Mouse (Mus musculus): ENCODE measurements around the gene Spaca6. TPM values are rescaled to one million over a fixed set of nuclear protein-coding genes. Genes with fewer than 3 reads are reported as not detected.
"Not testable (repeated sequence)": the region's sequence is repeated elsewhere in the genome, so short reads cannot be mapped to it uniquely, and the experiment has no call there.

Gene Spaca6
- total RNA-seq, 2 experiments from 2014 or later, result 81.6 to 81.8 TPM

GRCm38 (mm10) chr17:17843534-17844261 lies 16.7 kb downstream of the Spaca6 start:
- DNase-seq (ENCODE audit: low spot score in 2 of 2), result no peak

GRCm38 (mm10) chr17:17844606-17845005 lies 17.6 kb downstream of the Spaca6 start:
- DNase-seq (ENCODE audit: low spot score in 2 of 2), result not testable (repeated sequence)

- DNase-seq (ENCODE audit: low spot score in 2 of 2), result peak in 1 of 2 experiments; percentile 37
These were observed 18.4 kb downstream of the Spaca6 start for GRCm38 (mm10) chr17:17845187-17846027.

DNA sequence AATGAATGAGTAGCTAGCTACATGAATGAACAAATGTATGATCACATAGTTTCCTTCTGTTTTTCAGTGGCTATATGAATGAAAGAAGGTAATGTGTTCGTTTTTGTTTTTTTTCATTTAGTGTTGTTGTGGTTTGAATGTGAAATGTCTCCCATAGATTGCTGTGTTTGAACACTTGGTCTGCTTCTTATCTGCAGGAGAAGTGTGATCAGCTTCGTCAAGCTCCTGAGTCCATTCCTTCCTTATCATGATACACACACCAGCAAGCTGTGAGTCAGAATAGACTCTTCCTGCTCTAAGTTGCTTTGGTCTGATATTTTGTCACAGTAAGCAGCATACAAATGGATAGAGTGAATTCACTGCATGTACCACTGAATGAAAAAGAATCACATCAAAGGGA lies 22.0 kb downstream of the Spaca6 start:
- DNase-seq (ENCODE audit: low spot score in 2 of 2), result no peak

GRCm38 (mm10) chr17:17849906-17850712 lies 23.2 kb downstream of the Spaca6 start:
- no peak for DNase-seq (ENCODE audit: low spot score in 2 of 2)

- DNase-seq (ENCODE audit: low spot score in 2 of 2), result no peak
These were observed 28.3 kb downstream of the Spaca6 start, which contains the start of gene Has1 for GRCm38 (mm10) chr17:17855064-17855838. TSS of gene Has1 (minus strand) at chr17:17855205.

- no peak for DNase-seq (ENCODE audit: low spot score in 2 of 2)
These were observed 29.7 kb downstream of the Spaca6 start for GRCm38 (mm10) chr17:17856612-17857011.

DNA sequence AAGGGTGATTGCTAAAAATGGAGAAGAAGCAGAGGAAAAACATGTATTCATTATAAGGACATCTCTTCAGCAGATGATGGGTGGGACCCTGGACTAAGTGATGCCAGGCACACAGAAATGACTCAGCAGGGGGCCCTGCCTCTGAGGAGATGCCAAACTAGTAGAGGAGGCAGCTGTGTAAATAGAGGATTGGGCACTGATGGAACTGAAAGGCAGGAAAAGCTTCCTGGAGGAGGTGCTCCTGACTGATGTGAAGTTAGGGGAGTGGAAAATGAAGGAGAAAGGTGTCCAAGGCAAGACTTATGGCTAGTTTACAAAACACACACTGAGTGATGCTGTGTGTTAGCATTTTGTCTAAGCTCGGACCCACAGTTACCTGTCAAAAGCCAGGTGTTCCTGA lies 30.5 kb downstream of the Spaca6 start:
- no peak for DNase-seq (ENCODE audit: low spot score in 2 of 2)

DNA sequence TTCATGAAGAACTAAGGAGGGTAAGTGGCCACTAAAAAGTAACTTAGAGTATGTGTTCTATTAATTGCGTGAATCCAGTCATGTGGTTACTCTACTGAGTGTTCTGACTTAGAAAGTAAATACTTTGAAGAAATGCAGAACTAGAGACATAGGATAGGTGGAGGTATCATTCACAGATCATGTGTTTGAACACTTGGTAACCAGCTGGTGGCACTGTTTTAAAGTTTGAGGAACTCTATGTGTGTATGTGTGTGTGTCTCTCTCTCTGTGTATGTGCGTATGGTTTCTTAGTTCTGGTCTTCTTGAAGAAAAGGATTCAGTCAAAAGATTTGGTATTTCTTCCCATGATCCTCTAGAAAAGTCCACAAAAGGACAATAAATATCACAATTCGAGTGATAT lies 33.2 kb downstream of the Spaca6 start:
- no peak for DNase-seq (ENCODE audit: low spot score in 2 of 2)

GRCm38 (mm10) chr17:17862360-17862759 lies 35.4 kb downstream of the Spaca6 start:
- no peak for DNase-seq (ENCODE audit: low spot score in 2 of 2)

DNA sequence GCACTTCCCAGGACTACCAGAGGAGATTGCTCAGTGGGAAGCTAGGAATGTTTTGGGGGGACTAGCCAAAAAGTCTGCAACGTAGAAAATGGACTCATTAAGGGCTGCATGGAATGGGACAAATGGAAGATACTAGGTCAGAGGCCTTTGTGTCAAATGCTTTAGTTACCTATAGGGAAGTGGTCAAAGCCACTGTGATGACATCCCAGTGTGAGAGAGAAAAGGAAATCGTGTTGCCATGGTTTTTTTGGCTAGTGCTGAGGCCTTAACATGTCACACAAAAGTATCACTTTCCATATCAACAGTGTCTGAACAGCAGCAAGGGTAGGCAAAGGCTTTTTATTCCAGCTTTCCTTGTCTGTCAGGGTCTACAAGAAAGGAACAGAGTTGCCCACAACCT lies 38.2 kb downstream of the Spaca6 start:
- no peak for DNase-seq (ENCODE audit: low spot score in 2 of 2)

DNA sequence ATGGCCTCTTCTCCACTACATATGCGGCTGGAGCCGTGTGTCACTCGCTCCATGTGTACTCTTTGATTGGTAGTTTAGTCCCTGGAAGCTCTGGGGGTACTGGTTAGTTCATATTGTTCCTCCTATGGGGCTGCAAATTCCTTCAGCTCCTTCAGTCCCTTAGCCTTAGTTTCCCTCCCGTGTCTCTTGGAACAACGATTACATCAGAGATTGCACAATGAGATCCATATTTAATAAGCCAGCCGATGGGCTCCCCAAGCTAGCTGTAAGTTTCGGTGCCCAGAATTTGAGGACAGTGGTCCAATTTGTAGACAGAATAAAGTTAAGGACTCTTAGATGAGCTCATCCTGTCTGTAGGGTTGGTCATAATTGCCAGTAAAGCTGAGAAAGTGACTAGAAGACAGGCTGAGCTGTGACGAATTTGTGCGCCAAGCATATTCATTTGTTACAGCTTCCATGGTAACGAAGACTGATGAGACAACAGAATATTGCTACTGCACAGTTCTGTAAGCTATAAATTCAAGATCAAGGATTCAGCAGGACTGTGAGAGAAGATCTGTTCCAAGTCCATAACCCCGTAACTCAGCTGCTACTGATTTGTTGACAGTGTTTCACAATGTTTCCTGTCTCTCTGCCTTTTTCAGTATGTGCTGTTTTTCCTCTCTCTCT lies 40.0 kb downstream of the Spaca6 start:
- DNase-seq (ENCODE audit: low spot score in 2 of 2), result no peak

DNA sequence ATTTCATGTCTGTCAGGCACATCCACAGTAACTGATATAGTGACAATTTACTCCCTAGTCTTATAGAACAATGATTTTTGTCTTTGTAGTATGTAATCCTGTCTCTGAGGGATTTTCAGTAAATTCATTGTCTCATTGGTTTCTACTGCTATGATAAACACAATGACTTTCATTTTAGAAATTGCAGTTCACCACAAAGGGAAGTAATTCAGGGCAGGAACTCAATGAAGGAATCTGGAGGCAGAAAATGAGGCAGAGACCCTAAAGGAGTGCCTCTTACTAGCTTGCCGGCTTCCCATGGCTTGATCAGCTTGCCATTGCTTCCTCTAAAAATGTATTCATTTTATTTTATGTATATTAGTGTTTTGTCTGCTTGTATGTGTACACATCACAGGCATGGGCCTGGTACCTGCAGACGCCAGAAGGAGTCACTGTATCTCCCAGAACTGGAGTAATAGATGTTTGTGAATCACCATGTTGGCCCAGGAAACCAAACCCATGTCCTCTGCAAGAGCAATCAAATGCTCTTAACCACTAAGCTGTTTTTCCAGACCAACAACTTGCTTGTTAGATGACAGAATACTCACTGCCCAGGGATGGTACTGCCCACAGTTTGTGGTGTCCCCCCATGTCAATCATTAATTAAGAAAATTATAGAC lies 44.1 kb downstream of the Spaca6 start:
- DNase-seq (ENCODE audit: low spot score in 2 of 2), result no peak

GRCm38 (mm10) chr17:17871697-17872096 lies 44.7 kb downstream of the Spaca6 start:
- no peak for DNase-seq (ENCODE audit: low spot score in 2 of 2)

DNA sequence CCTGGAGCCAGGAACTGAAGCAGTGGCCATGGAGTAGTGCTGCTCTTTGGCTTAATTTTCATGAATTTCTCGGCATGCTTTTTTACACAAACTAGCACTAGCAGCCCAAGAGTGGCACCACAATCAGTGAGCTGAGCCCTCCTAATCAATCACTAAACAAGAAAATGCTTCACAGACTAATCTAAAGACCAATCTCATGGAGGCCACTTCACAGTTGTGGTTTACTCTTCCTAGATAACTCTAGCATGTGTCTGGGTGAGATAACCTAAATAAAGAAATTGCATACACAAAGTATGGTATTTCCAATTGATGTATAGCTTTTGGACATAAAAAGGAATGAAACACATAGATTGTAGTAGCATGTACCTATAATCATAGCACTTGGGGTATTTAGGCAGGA lies 52.4 kb downstream of the Spaca6 start:
- DNase-seq (ENCODE audit: low spot score in 2 of 2), result no peak

- DNase-seq (ENCODE audit: low spot score in 2 of 2), result no peak
These were observed 55.7 kb downstream of the Spaca6 start for GRCm38 (mm10) chr17:17882672-17883071.

GRCm38 (mm10) chr17:17883840-17884239 lies 56.9 kb downstream of the Spaca6 start, which contains the start of gene Fpr1:
TSS of gene Fpr1 (minus strand) at chr17:17883940.
- DNase-seq (ENCODE audit: low spot score in 2 of 2), result no peak

GRCm38 (mm10) chr17:17887774-17888248 lies 60.9 kb downstream of the Spaca6 start, which contains the start of the genes Fpr2 and Fpr3:
TSS of gene Fpr2 (plus strand) at chr17:17887824.
TSS of gene Fpr3 (plus strand) at chr17:17887852.
- no peak for DNase-seq (ENCODE audit: low spot score in 2 of 2)

- DNase-seq (ENCODE audit: low spot score in 2 of 2), result no peak
These were observed 62.9 kb downstream of the Spaca6 start for GRCm38 (mm10) chr17:17889732-17890425.
